Mouse (Mus musculus): ENCODE measurements around the gene Vangl1. TPM values are rescaled to one million over a fixed set of nuclear protein-coding genes. Genes with fewer than 3 reads are reported as not detected.
"Not testable (repeated sequence)": the region's sequence is repeated elsewhere in the genome, so short reads cannot be mapped to it uniquely, and the experiment has no call there.

Vangl1 gene
- polyA plus RNA-seq, 1 experiment from 2014 or later: 22.9 TPM

GRCm38 (mm10) chr3:102204734-102205457 lies 403 bp upstream of the Vangl1 start:
- not testable (repeated sequence) for H3K27ac ChIP-seq (ENCODE audit: low read length)
- peak overlapping the region; percentile 84 for H3K4me3 ChIP-seq (ENCODE audit: low read length)

GRCm38 (mm10) chr3:102203131-102203530 lies 1.4 kb downstream of the Vangl1 start:
- Histone ChIP-seq H3K36me3 (ENCODE audit: control insufficient read depth, insufficient read depth) (no peaks in the 10 kb centered on the region), H3K27me3 (ENCODE audit: control insufficient read depth, insufficient read depth, low read length) (0 out of 2 replicates have a peak, but pooled peaks cover 3% of the 10 kb centered on the region), H3K4me1 (ENCODE audit: control insufficient read depth, insufficient read depth, low read length) (peaks cover 38% of the 10 kb centered on the region), H3K9ac (ENCODE audit: low read length) (peak overlapping the region; percentile 90), H3K4me2 (ENCODE audit: low read depth, low read length) (peak overlapping the region; percentile 86), H3K9me3 (replicated peaks; ENCODE audit: control insufficient read depth, low read length) (no peaks in the 10 kb centered on the region), H3K4me3 (ENCODE audit: low read length) (peak overlapping the region; percentile 84), H3K27ac (ENCODE audit: low read length) (no peak overlapping the region)
- WGBS: 13% methylated on average over 7 of the region's 7 CpGs
- no peak for ATAC-seq (replicated peaks; ENCODE audit: extremely low read depth, insufficient read depth, low FRiP score)

More at GRCm38 (mm10) chr3:102204734-102205457, 403 bp upstream of the Vangl1 start:
- Histone ChIP-seq H3K4me1 (ENCODE audit: control insufficient read depth, insufficient read depth, low read length) (peaks cover 22% of the 10 kb centered on the region), H3K9ac (ENCODE audit: low read length) (peak overlapping the region; percentile 90), H3K4me2 (ENCODE audit: low read depth, low read length) (peak overlapping the region; percentile 86)
- H3K9me3 ChIP-seq (replicated peaks; ENCODE audit: control insufficient read depth, low read length); H3K27me3 ChIP-seq (ENCODE audit: control insufficient read depth, insufficient read depth, low read length); H3K36me3 ChIP-seq (ENCODE audit: control insufficient read depth, insufficient read depth); ATAC-seq (replicated peaks; ENCODE audit: extremely low read depth, insufficient read depth, low FRiP score): not testable (repeated sequence)
- WGBS: 10% methylated on average over 16 of the region's 17 CpGs

- no peaks in the 10 kb centered on the region for H3K9me3 ChIP-seq (replicated peaks; ENCODE audit: control insufficient read depth, low read length)
- no peak overlapping the region for H3K4me3 ChIP-seq (ENCODE audit: low read length)
- WGBS: 55% methylated on average over 4 of the region's 4 CpGs
- H3K36me3 ChIP-seq (ENCODE audit: control insufficient read depth, insufficient read depth): no peaks in the 10 kb centered on the region
- peaks cover 50% of the 10 kb centered on the region for H3K4me1 ChIP-seq (ENCODE audit: control insufficient read depth, insufficient read depth, low read length)
- no peaks in the 10 kb centered on the region for H3K27me3 ChIP-seq (ENCODE audit: control insufficient read depth, insufficient read depth, low read length)
- H3K9ac ChIP-seq (ENCODE audit: low read length): no peak overlapping the region
- ATAC-seq (replicated peaks; ENCODE audit: extremely low read depth, insufficient read depth, low FRiP score): no peak
- no peak overlapping the region for H3K4me2 ChIP-seq (ENCODE audit: low read depth, low read length)
- H3K27ac ChIP-seq (ENCODE audit: low read length): no peak overlapping the region
Measured at GRCm38 (mm10) chr3:102199991-102200390, 4.5 kb downstream of the Vangl1 start.

GRCm38 (mm10) chr3:102199226-102199625 lies 5.3 kb downstream of the Vangl1 start:
- no peaks in the 10 kb centered on the region for H3K9me3 ChIP-seq (replicated peaks; ENCODE audit: control insufficient read depth, low read length)
- no peaks in the 10 kb centered on the region for H3K36me3 ChIP-seq (ENCODE audit: control insufficient read depth, insufficient read depth)
- WGBS: 38% methylated on average over 4 of the region's 4 CpGs
- no peak overlapping the region for H3K27ac ChIP-seq (ENCODE audit: low read length)
- peak overlapping the region; percentile 13; the same call in 1 of the 2 replicates for H3K9ac ChIP-seq (ENCODE audit: low read length)
- H3K4me1 ChIP-seq (ENCODE audit: control insufficient read depth, insufficient read depth, low read length): peaks cover 54% of the 10 kb centered on the region
- no peak for ATAC-seq (replicated peaks; ENCODE audit: extremely low read depth, insufficient read depth, low FRiP score)
- no peak overlapping the region for H3K4me2 ChIP-seq (ENCODE audit: low read depth, low read length)
- H3K27me3 ChIP-seq (ENCODE audit: control insufficient read depth, insufficient read depth, low read length): no peaks in the 10 kb centered on the region
- H3K4me3 ChIP-seq (ENCODE audit: low read length): no peak overlapping the region

GRCm38 (mm10) chr3:102198446-102198845 lies 6.0 kb downstream of the Vangl1 start:
- no peak overlapping the region for H3K27ac ChIP-seq (ENCODE audit: low read length)
- H3K4me1 ChIP-seq (ENCODE audit: control insufficient read depth, insufficient read depth, low read length): peaks cover 62% of the 10 kb centered on the region
- no peaks in the 10 kb centered on the region for H3K9me3 ChIP-seq (replicated peaks; ENCODE audit: control insufficient read depth, low read length)
- H3K4me2 ChIP-seq (ENCODE audit: low read depth, low read length): no peak overlapping the region
- H3K4me3 ChIP-seq (ENCODE audit: low read length): no peak overlapping the region
- ATAC-seq (replicated peaks; ENCODE audit: extremely low read depth, insufficient read depth, low FRiP score): no peak
- no peaks in the 10 kb centered on the region for H3K27me3 ChIP-seq (ENCODE audit: control insufficient read depth, insufficient read depth, low read length)
- no peak overlapping the region; the same call in 1 of the 2 replicates for H3K9ac ChIP-seq (ENCODE audit: low read length)
- no peaks in the 10 kb centered on the region for H3K36me3 ChIP-seq (ENCODE audit: control insufficient read depth, insufficient read depth)
- 43% methylated on average over 6 of the region's 6 CpGs for WGBS

GRCm38 (mm10) chr3:102197746-102198145 lies 6.7 kb downstream of the Vangl1 start:
- no peak for ATAC-seq (replicated peaks; ENCODE audit: extremely low read depth, insufficient read depth, low FRiP score)
- Histone ChIP-seq H3K27ac (ENCODE audit: low read length) (peak overlapping the region; percentile 18; the same call in 1 of the 2 replicates), H3K4me1 (ENCODE audit: control insufficient read depth, insufficient read depth, low read length) (peaks cover 62% of the 10 kb centered on the region), H3K9ac (ENCODE audit: low read length) (no peak overlapping the region), H3K36me3 (ENCODE audit: control insufficient read depth, insufficient read depth) (no peaks in the 10 kb centered on the region), H3K27me3 (ENCODE audit: control insufficient read depth, insufficient read depth, low read length) (no peaks in the 10 kb centered on the region), H3K4me2 (ENCODE audit: low read depth, low read length) (no peak overlapping the region; the same call in 1 of the 2 replicates), H3K4me3 (ENCODE audit: low read length) (no peak overlapping the region), H3K9me3 (replicated peaks; ENCODE audit: control insufficient read depth, low read length) (no peaks in the 10 kb centered on the region)
- 21% methylated on average over 5 of the region's 5 CpGs for WGBS

- no peak for ATAC-seq (replicated peaks; ENCODE audit: extremely low read depth, insufficient read depth, low FRiP score)
- no peak overlapping the region for H3K27ac ChIP-seq (ENCODE audit: low read length)
- H3K9me3 ChIP-seq (replicated peaks; ENCODE audit: control insufficient read depth, low read length): no peaks in the 10 kb centered on the region
- H3K4me1 ChIP-seq (ENCODE audit: control insufficient read depth, insufficient read depth, low read length): peaks cover 65% of the 10 kb centered on the region
- H3K36me3 ChIP-seq (ENCODE audit: control insufficient read depth, insufficient read depth): no peaks in the 10 kb centered on the region
- 65% methylated on average over 5 of the region's 5 CpGs for WGBS
- H3K9ac ChIP-seq (ENCODE audit: low read length): no peak overlapping the region
- no peaks in the 10 kb centered on the region for H3K27me3 ChIP-seq (ENCODE audit: control insufficient read depth, insufficient read depth, low read length)
- H3K4me3 ChIP-seq (ENCODE audit: low read length): no peak overlapping the region
- no peak overlapping the region; the same call in 1 of the 2 replicates for H3K4me2 ChIP-seq (ENCODE audit: low read depth, low read length)
Measured at GRCm38 (mm10) chr3:102197152-102197551, 7.3 kb downstream of the Vangl1 start.

GRCm38 (mm10) chr3:102196166-102196565 lies 8.3 kb downstream of the Vangl1 start:
- no peak for ATAC-seq (replicated peaks; ENCODE audit: extremely low read depth, insufficient read depth, low FRiP score)
- Histone ChIP-seq H3K4me3 (ENCODE audit: low read length) (no peak overlapping the region), H3K27me3 (ENCODE audit: control insufficient read depth, insufficient read depth, low read length) (no peaks in the 10 kb centered on the region), H3K9me3 (replicated peaks; ENCODE audit: control insufficient read depth, low read length) (no peaks in the 10 kb centered on the region), H3K36me3 (ENCODE audit: control insufficient read depth, insufficient read depth) (no peaks in the 10 kb centered on the region), H3K9ac (ENCODE audit: low read length) (no peak overlapping the region), H3K4me2 (ENCODE audit: low read depth, low read length) (no peak overlapping the region), H3K4me1 (ENCODE audit: control insufficient read depth, insufficient read depth, low read length) (peaks cover 74% of the 10 kb centered on the region), H3K27ac (ENCODE audit: low read length) (no peak overlapping the region)
- 88% methylated on average over 9 of the region's 9 CpGs for WGBS

- H3K27ac ChIP-seq (ENCODE audit: low read length): no peak overlapping the region
- no peak overlapping the region for H3K4me3 ChIP-seq (ENCODE audit: low read length)
- no peaks in the 10 kb centered on the region for H3K27me3 ChIP-seq (ENCODE audit: control insufficient read depth, insufficient read depth, low read length)
- ATAC-seq (replicated peaks; ENCODE audit: extremely low read depth, insufficient read depth, low FRiP score): no peak
- H3K9ac ChIP-seq (ENCODE audit: low read length): no peak overlapping the region
- H3K36me3 ChIP-seq (ENCODE audit: control insufficient read depth, insufficient read depth): no peaks in the 10 kb centered on the region
- 41% methylated on average over 2 of the region's 2 CpGs for WGBS
- no peaks in the 10 kb centered on the region for H3K9me3 ChIP-seq (replicated peaks; ENCODE audit: control insufficient read depth, low read length)
- H3K4me1 ChIP-seq (ENCODE audit: control insufficient read depth, insufficient read depth, low read length): peaks cover 74% of the 10 kb centered on the region
- H3K4me2 ChIP-seq (ENCODE audit: low read depth, low read length): no peak overlapping the region
Measured at GRCm38 (mm10) chr3:102195762-102196161, 8.7 kb downstream of the Vangl1 start.
